Mouse (Mus musculus): ENCODE measurements around the gene Samd1. TPM values are rescaled to one million over a fixed set of nuclear protein-coding genes. Genes with fewer than 3 reads are reported as not detected.

Gene Samd1
- total RNA-seq, 2 experiments from 2014 or later = 79.8 to 123 TPM

- peak; percentile 70; the same call in 1 of the 2 replicates for ATAC-seq (replicated peaks; ENCODE audit: low FRiP score, low TSS enrichment, poor library complexity, severe bottlenecking)
Observed at GRCm38 (mm10) chr8:84009876-84010275, 12.4 kb downstream of the Samd1 start.

- ATAC-seq (replicated peaks; ENCODE audit: low FRiP score, low TSS enrichment, poor library complexity, severe bottlenecking) = peak; percentile 28; the same call in 1 of the 2 replicates
Observed at GRCm38 (mm10) chr8:84010625-84011611, 13.4 kb downstream of the Samd1 start.

GRCm38 (mm10) chr8:84011705-84012498 lies 14.4 kb downstream of the Samd1 start, which contains the start of gene 2210011C24Rik:
Gene 2210011C24Rik, minus strand, starts transcription at chr8:84012171.
- peak; percentile 54 for ATAC-seq (replicated peaks; ENCODE audit: low FRiP score, low TSS enrichment, poor library complexity, severe bottlenecking)

GRCm38 (mm10) chr8:84012499-84013165 lies 15.2 kb downstream of the Samd1 start:
- ATAC-seq (replicated peaks; ENCODE audit: low FRiP score, low TSS enrichment, poor library complexity, severe bottlenecking) = no peak

GRCm38 (mm10) chr8:84015833-84016232 lies 18.4 kb downstream of the Samd1 start:
- no peak for ATAC-seq (replicated peaks; ENCODE audit: low FRiP score, low TSS enrichment, poor library complexity, severe bottlenecking)

- ATAC-seq (replicated peaks; ENCODE audit: low FRiP score, low TSS enrichment, poor library complexity, severe bottlenecking) = no peak
Observed at GRCm38 (mm10) chr8:84019738-84020137, 22.3 kb downstream of the Samd1 start.

GRCm38 (mm10) chr8:84021096-84021495 lies 23.6 kb downstream of the Samd1 start, which contains the start of gene Palm3:
Gene Palm3, plus strand, starts transcription at chr8:84021471.
- no peak for ATAC-seq (replicated peaks; ENCODE audit: low FRiP score, low TSS enrichment, poor library complexity, severe bottlenecking)

GRCm38 (mm10) chr8:84021569-84021968 lies 24.1 kb downstream of the Samd1 start:
- no peak for ATAC-seq (replicated peaks; ENCODE audit: low FRiP score, low TSS enrichment, poor library complexity, severe bottlenecking)

GRCm38 (mm10) chr8:84023085-84023484 lies 25.6 kb downstream of the Samd1 start:
- no peak for ATAC-seq (replicated peaks; ENCODE audit: low FRiP score, low TSS enrichment, poor library complexity, severe bottlenecking)

- ATAC-seq (replicated peaks; ENCODE audit: low FRiP score, low TSS enrichment, poor library complexity, severe bottlenecking) = no peak
Observed at GRCm38 (mm10) chr8:84023631-84024030, 26.2 kb downstream of the Samd1 start.

GRCm38 (mm10) chr8:84024171-84024570 lies 26.7 kb downstream of the Samd1 start:
- peak; percentile 58 for ATAC-seq (replicated peaks; ENCODE audit: low FRiP score, low TSS enrichment, poor library complexity, severe bottlenecking)

GRCm38 (mm10) chr8:84025863-84026262 lies 28.4 kb downstream of the Samd1 start:
- peak; percentile 18; the same call in 1 of the 2 replicates for ATAC-seq (replicated peaks; ENCODE audit: low FRiP score, low TSS enrichment, poor library complexity, severe bottlenecking)

- ATAC-seq (replicated peaks; ENCODE audit: low FRiP score, low TSS enrichment, poor library complexity, severe bottlenecking) = peak; percentile 66; the same call in 1 of the 2 replicates
Observed at GRCm38 (mm10) chr8:84027449-84027848, 30.0 kb downstream of the Samd1 start.

GRCm38 (mm10) chr8:84029272-84029671 lies 31.8 kb downstream of the Samd1 start:
- no peak for ATAC-seq (replicated peaks; ENCODE audit: low FRiP score, low TSS enrichment, poor library complexity, severe bottlenecking)

- ATAC-seq (replicated peaks; ENCODE audit: low FRiP score, low TSS enrichment, poor library complexity, severe bottlenecking) = no peak
Observed at GRCm38 (mm10) chr8:84032777-84033176, 35.3 kb downstream of the Samd1 start.

- ATAC-seq (replicated peaks; ENCODE audit: low FRiP score, low TSS enrichment, poor library complexity, severe bottlenecking) = no peak
Observed at GRCm38 (mm10) chr8:84038015-84038414, 40.5 kb downstream of the Samd1 start.

GRCm38 (mm10) chr8:84039050-84039449 lies 41.6 kb downstream of the Samd1 start:
- peak; percentile 55; the same call in 1 of the 2 replicates for ATAC-seq (replicated peaks; ENCODE audit: low FRiP score, low TSS enrichment, poor library complexity, severe bottlenecking)

- peak; percentile 74 for ATAC-seq (replicated peaks; ENCODE audit: low FRiP score, low TSS enrichment, poor library complexity, severe bottlenecking)
Observed at GRCm38 (mm10) chr8:84042066-84042947, 44.8 kb downstream of the Samd1 start, which contains the start of gene Il27ra. Gene Il27ra, minus strand, starts transcription at chr8:84042589.
